Mouse (Mus musculus) spleen, embryonic (tissue): ENCODE measurements at regions not wholly inside any gene's neighbourhood (a gene's known extent, or its start where the extent isn't known, plus 50 kb on each side); places are given as distances from the start of the nearest gene placed in this dataset.

ENCODE experiments used
- CTCF ChIA-PET: fragments of 350-600 bp; sonication (Branson Sonifier 250); formaldehyde crosslinking; loops from one replicate; lab custom pipeline; 2022; lab: Charles Lee

- CTCF ChIA-PET: no interaction called here
Measured at GRCm38 (mm10) chr4:79362522-79362921, 1150.8 kb upstream of the Ptprd start.

DNA sequence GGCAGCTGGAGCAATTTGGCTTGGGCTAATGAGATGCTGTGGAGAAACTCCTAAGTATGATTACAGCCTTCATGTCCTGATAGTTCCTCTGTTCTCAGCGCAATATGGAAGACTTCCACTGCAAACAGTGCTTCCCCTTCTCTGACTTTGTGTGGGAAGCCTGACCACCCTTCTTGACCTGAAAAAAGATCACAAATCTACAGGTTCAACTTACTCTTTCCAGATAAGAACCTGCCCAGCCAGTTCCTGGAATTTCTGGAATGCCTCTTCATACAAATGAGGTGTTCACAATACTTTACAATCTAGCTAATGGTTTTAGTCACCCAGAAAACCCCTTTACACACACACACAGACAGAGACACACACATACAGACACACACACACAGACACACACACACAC, 1146.0 kb upstream of the Ptprd start:
- CTCF ChIA-PET: no interaction called here

DNA sequence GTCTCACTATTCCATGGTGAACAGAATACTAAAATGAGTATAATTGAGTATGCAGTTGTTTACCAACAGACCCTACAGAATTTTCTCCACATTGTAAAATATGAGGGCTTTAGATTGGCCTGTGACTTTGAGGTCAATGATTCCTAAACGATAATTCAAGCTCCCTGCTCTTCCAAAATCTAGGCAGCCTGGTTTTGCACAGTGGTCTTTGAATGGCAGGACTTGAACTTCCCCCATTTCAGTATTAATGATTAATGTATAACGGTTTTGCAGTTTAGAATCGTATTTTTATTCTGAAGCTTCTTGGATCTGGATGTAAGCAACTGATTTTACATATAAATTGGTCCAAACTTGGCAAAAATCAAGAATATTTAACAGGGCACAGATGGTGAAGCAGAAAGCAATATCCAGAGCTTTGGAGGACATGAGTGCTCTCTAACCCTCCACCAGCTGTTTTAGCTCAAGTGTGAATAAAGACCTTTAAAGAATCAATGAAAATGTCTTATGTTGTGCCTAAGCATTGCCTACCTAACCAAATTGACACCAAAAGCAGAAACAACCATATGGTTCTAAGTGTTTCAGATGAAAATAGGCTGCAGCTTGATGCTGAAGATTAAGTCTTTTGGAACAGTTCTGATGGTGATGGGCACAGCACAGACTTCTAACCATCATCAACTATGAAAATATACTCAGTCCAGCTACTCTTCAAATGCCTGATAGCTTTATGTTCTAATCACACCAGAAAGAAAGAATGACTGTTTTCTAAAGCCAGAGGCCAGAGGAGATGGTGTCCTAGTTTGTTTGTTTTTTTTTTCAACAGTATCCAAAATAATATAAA, 1098.3 kb upstream of the Ptprd start:
- CTCF ChIA-PET: interaction anchor here (0.8 kb wide), 1 partner anchor 8 kb away, joined by 3 read pairs; no protein-coding TSS in a partner anchor

- CTCF ChIA-PET: no interaction called here
Measured at GRCm38 (mm10) chr4:79291091-79291490, 1079.3 kb upstream of the Ptprd start.

DNA sequence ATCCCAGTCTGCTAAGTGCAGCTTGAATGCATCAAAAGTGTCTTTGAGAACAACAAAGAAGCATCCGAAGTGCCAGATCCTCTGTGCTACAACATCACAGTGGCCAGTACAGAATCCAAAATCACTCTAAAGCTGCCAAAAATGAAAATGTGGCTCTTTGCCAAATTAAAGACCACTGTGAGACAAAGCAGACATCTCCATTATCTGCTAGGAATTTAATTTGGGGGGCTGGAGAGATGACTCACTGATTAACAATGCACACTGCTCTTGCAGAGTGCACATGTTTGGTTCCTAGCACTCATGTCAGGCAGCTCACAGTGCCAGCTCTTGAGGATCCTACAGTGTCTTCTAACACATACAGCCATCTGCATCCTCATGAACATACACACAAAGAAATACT, 1053.3 kb upstream of the Ptprd start:
- CTCF ChIA-PET: no interaction called here

GRCm38 (mm10) chr4:79243184-79243583, 1031.4 kb upstream of the Ptprd start:
- CTCF ChIA-PET: no interaction called here

- CTCF ChIA-PET: no interaction called here
Measured at GRCm38 (mm10) chr4:79241647-79242046, 1029.9 kb upstream of the Ptprd start.

DNA sequence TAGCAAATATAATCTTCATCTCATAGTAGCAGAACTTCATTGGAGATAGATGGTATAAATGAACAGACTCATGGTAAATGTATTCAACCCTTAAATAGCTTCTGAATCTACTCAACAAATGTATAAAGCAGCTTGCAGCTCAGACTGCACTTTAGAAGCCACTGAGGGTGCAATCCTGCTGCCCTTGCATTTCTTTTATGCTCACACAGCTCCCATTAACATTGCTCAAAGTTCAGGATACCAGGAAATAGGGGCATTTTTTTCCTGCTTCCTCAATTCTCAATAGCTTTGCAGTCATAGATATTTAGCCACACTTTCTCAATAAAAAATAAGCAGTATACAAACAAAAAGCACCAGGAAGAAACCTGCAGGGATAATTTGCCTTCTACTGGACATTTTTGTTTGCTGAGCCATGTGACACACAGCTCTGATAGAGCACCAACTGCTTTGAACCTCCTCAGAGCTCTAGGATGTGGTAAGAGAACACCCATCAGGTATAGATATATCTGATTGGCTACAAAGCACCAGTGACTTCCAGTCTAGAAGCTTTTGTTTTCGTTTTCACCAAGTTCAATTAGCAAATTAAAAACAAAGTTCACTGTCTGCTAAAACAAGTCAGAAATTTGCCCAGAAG, 1012.5 kb upstream of the Ptprd start:
- CTCF ChIA-PET: no interaction called here
